12 mouse cellular contexts compared by ENCODE assay signal in genomic region chr15:85232543-85233250, GRCm38 (mm10). TPM values are rescaled to one million over a fixed set of nuclear protein-coding genes. Genes with fewer than 3 reads are reported as not detected.
A peak's percentile ranks its signal among the peaks of the same experiment; 100 is the strongest.
DNase-seq lines count a peak whose midpoint lies in the region; ATAC-seq and TF ChIP-seq lines count a peak whose summit lies in the region.
"Had no signal": no experiment of that assay in that cellular context is flagged by ENCODE, and none has a peak within 500 bp of the region (broad histone marks: within the 10 kb centered on the region; RNA-seq: fewer than 3 reads in every experiment).

No protein-coding gene starts in this region.

- H3K27ac ChIP-seq in heart, adult 2 months: peak overlapping the region; percentile 31; the same call in 1 of the 2 replicates
- no peak overlapping the region for H3K27ac ChIP-seq in heart, embryonic 10.5 days
- H3K27ac ChIP-seq in neural tube, embryonic 15.5 days (replicated peaks): no peak overlapping the region
- H3K27ac ChIP-seq: kidney, embryonic 15.5 days; midbrain, embryonic 13.5 days had no signal

- H3K27me3 ChIP-seq in heart, adult 2 months (ENCODE audit: control insufficient read depth, insufficient read depth, low read length): no peaks in the 10 kb centered on the region
- H3K27me3 ChIP-seq in heart, embryonic 10.5 days (ENCODE audit: insufficient read depth, poor library complexity, severe bottlenecking): no peaks in the 10 kb centered on the region
- H3K27me3 ChIP-seq in neural tube, embryonic 15.5 days (replicated peaks): no peaks in the 10 kb centered on the region
- H3K27me3 ChIP-seq: kidney, embryonic 15.5 days; midbrain, embryonic 13.5 days had no signal

- no peak for TF ChIP-seq POLR2A in heart, adult 2 months (IDR thresholded peaks at IDR 0.05; ENCODE audit: insufficient read depth, low read depth, low read length)

- TF ChIP-seq EP300 in heart, adult 2 months (IDR thresholded peaks at IDR 0.05; ENCODE audit: insufficient read depth, low read depth, low read length): no peak

- peaks cover 10% of the 10 kb centered on the region for H3K4me1 ChIP-seq in heart, adult 2 months (ENCODE audit: control insufficient read depth, insufficient read depth, low read length)
- peaks cover 31% of the 10 kb centered on the region for H3K4me1 ChIP-seq in heart, embryonic 10.5 days
- H3K4me1 ChIP-seq in neural tube, embryonic 15.5 days: no peaks in the 10 kb centered on the region
- H3K4me1 ChIP-seq: kidney, embryonic 15.5 days; midbrain, embryonic 13.5 days had no signal

- no peak overlapping the region for H3K4me3 ChIP-seq in heart, adult 2 months
- H3K4me3 ChIP-seq in heart, embryonic 10.5 days: no peak overlapping the region
- H3K4me3 ChIP-seq in neural tube, embryonic 15.5 days (replicated peaks): no peak overlapping the region
- H3K4me3 ChIP-seq: kidney, embryonic 15.5 days; midbrain, embryonic 13.5 days had no signal

- WGBS in heart, adult 2 months: 90% methylated on average over 25 of the region's 25 CpGs
- 89% methylated on average over 25 of the region's 25 CpGs for WGBS in heart, embryonic 10.5 days
- WGBS in neural tube, embryonic 15.5 days: 95% methylated on average over 25 of the region's 25 CpGs

- H3K4me2 ChIP-seq in neural tube, embryonic 15.5 days: no peak overlapping the region
- H3K4me2 ChIP-seq: kidney, embryonic 15.5 days; midbrain, embryonic 13.5 days had no signal

- H3K79me2 ChIP-seq in heart, adult 2 months (replicated peaks; ENCODE audit: control insufficient read depth, insufficient read depth, low read length): no peaks in the 10 kb centered on the region

- ATAC-seq in neural tube, embryonic 15.5 days (ENCODE audit: low FRiP score): no peak
- ATAC-seq: forebrain, embryonic 14.5 days; midbrain, embryonic 13.5 days had no signal

- H3K36me3 ChIP-seq in heart, adult 2 months (ENCODE audit: control insufficient read depth, insufficient read depth, low read length): no peaks in the 10 kb centered on the region
- peaks cover 88% of the 10 kb centered on the region for H3K36me3 ChIP-seq in heart, embryonic 10.5 days
- 0 out of 2 replicates have a peak, but pooled peaks cover 2% of the 10 kb centered on the region for H3K36me3 ChIP-seq in neural tube, embryonic 15.5 days

- no peak for DNase-seq in heart, adult 2 months
- DNase-seq in heart, embryonic 10.5 days (ENCODE audit: low spot score): no peak
- peak; percentile 79 for DNase-seq in CD4-positive, CD25-positive, alpha-beta regulatory T cell, adult 2 months (ENCODE audit: low read depth, low spot score)
- DNase-seq in induced T-regulatory cell, adult 2 months (ENCODE audit: low read depth): peak; percentile 69
- peak; percentile 88 for DNase-seq in naive thymus-derived CD4-positive, alpha-beta T cell, adult 2 months (ENCODE audit: low read depth)
- no peak for DNase-seq in cerebellum, adult 8-10 months
- no peak for DNase-seq in frontal cortex, adult 2 months (ENCODE audit: extremely low spot score in 1 of 2, low spot score in 1 of 2)
- DNase-seq: cerebellum, adult 18-20 months had no signal

- H3K9me3 ChIP-seq in heart, embryonic 10.5 days: no peaks in the 10 kb centered on the region
- no peaks in the 10 kb centered on the region for H3K9me3 ChIP-seq in neural tube, embryonic 15.5 days (replicated peaks)
- H3K9me3 ChIP-seq: kidney, embryonic 15.5 days; midbrain, embryonic 13.5 days had no signal

- no peak for TF ChIP-seq CTCF in heart, adult 2 months (IDR thresholded peaks at IDR 0.05)

- intact Hi-C loops in heart, adult 2 months (cut with DNase I): no loop called here

- no peak overlapping the region for H3K9ac ChIP-seq in heart, adult 2 months (ENCODE audit: low read depth, low read length)
- H3K9ac ChIP-seq in neural tube, embryonic 15.5 days (replicated peaks): no peak overlapping the region
- H3K9ac ChIP-seq: kidney, embryonic 15.5 days; midbrain, embryonic 13.5 days had no signal

RNA-seq across cellular contexts. Expression of gene Fbln1, which starts 26.9 kb away (rescaled TPM):
- 10 to 100 TPM; 88.9 to 96.1 TPM for total RNA-seq in heart, adult 2 months (2021)
- 174 and 240 TPM in 2 replicates for polyA plus RNA-seq in heart, adult 2 months (2012; rRNA removed)
- 146 and 177 TPM in 2 replicates for polyA plus RNA-seq in heart, embryonic 10.5 days (2016; fragmentation: Nextera tagmentation; extraction: Ambion mirVana)
- 54.2 and 65.8 TPM in 2 replicates for polyA plus RNA-seq in neural tube, embryonic 15.5 days (2015; fragmentation: Nextera tagmentation; extraction: Ambion mirVana)
- 10.6 and 11.9 TPM in 2 replicates for polyA plus RNA-seq in frontal cortex, adult 2 months (2012; rRNA removed)

Comparison
In these comparisons a context has a peak if more than half of its experiments do, and no peak if none do; other contexts are left out.
1. DNase-seq: peak in CD4-positive, CD25-positive, alpha-beta regulatory T cell, adult 2 months (single experiment), induced T-regulatory cell, adult 2 months (single experiment) and naive thymus-derived CD4-positive, alpha-beta T cell, adult 2 months (single experiment); none in heart, adult 2 months (0 of 2), heart, embryonic 10.5 days (single experiment), cerebellum, adult 8-10 months (single experiment) and frontal cortex, adult 2 months (0 of 2).